Mouse (Mus musculus) CH12.LX (cell line): ENCODE measurements around the gene Gm7138.
"Not testable (repeated sequence)": the region's sequence is repeated elsewhere in the genome, so short reads cannot be mapped to it uniquely, and the experiment has no call there.

Experiments used
- CHD2 ChIP-seq: IDR thresholded peaks from 2 replicates; pipeline ENCODE4 v1.6.1; 2011; ENCODE audit warnings: low read length, improper control_type of control experiment
- CTCF ChIP-seq, 2 experiments: IDR thresholded peaks in 1 of 2; conservative IDR thresholded peaks in 1 of 2; 2 replicates each; pipeline ENCODE4 v1.5.1; 2011 to 2012; ENCODE audit warnings: low read depth in 2 of 2, low read length in 2 of 2, improper control_type of control experiment in 1 of 2, inconsistent platforms in 1 of 2, mild to moderate bottlenecking in 1 of 2, moderate library complexity in 1 of 2
- EP300 ChIP-seq: IDR thresholded peaks from 2 replicates; pipeline ENCODE4 v1.6.1; 2011; ENCODE audit warnings: low read length, improper control_type of control experiment
- JUN ChIP-seq: IDR thresholded peaks from 2 replicates; pipeline ENCODE4 v1.6.1; 2011; ENCODE audit warnings: low read depth, mild to moderate bottlenecking, low read length, improper control_type of control experiment, moderate library complexity; ENCODE audit not compliant: insufficient read depth
- MAX ChIP-seq: IDR thresholded peaks from 2 replicates; pipeline ENCODE4 v1.6.1; 2011; ENCODE audit warnings: low read length, improper control_type of control experiment
- POLR2A ChIP-seq: IDR thresholded peaks from 2 replicates; pipeline ENCODE4 v1.6.1; 2011; ENCODE audit warnings: low read depth, mild to moderate bottlenecking, improper control_type of control experiment, low read length
- SMC3 ChIP-seq: IDR thresholded peaks from 2 replicates; pipeline ENCODE4 v1.6.1; 2011; ENCODE audit warnings: low read depth, low read length, improper control_type of control experiment
- USF1 ChIP-seq: IDR thresholded peaks from 2 replicates; pipeline ENCODE4 v1.6.1; 2014; ENCODE audit warnings: low read depth, mild to moderate bottlenecking, inconsistent platforms, low read length, improper control_type of control experiment
- ZKSCAN1 ChIP-seq: IDR thresholded peaks from 2 replicates; pipeline ENCODE4 v1.6.1; 2012; ENCODE audit warnings: low read depth, inconsistent platforms, low read length, improper control_type of control experiment, borderline replicate concordance

DNA sequence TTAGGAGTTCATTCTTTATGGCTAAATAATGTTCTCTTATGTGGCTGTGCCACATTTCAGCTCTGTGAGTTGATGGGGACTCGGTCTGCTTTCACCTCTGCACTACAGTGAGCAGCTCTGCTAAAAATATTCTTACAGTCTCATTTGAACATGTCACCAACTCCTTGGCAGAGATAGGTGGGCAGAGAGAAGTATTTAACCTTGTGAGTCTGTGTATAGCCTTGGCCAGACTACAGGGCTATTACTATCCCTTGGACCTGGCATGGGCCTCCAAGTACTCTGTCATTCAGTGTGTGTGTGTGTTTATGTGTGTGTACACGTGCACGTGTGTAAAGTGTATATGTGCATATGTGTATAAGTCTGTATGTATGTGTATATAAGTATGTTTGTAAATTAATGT, 6.7 kb upstream of the Gm7138 start:
- TF ChIP-seq CHD2; EP300; CTCF (conservative IDR thresholded peaks at IDR 0.05 in 1 of 2, IDR thresholded peaks at IDR 0.05 in 1 of 2; ENCODE audit: low read depth in 2 of 2, low read length in 2 of 2); POLR2A; USF1; MAX; SMC3; JUN; ZKSCAN1: not testable (repeated sequence)
